In the genomic region with DNA sequence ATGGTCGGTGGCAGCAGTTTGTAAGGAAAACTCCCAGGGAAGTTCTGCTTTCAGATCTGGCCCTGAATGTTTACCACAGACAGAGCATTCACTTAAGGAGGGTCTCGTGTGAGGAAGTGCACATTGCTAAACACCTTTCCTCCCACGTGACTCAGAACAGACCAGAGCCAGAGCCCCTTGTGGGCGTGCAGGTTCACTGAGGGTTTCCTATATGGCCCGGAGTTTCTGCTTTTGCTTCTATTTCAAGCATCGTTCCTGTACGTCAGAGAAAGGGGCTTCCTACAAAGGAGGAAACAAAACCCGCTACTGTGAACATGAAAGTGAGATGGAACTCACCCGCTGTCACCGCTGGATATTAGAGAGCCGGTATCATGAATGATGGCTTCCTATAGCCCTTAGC, we compare ENCODE assay signal across 9 mouse cellular contexts.
DNase-seq lines count a peak whose midpoint lies in the region; ATAC-seq and TF ChIP-seq lines count a peak whose summit lies in the region.
"Had no signal": no experiment of that assay in that cellular context is flagged by ENCODE, and none has a peak within 500 bp of the region (broad histone marks: within the 10 kb centered on the region; RNA-seq: fewer than 3 reads in every experiment).

No protein-coding gene starts in this region.

- ATAC-seq in liver, postnatal 0 days = peak; percentile 63
- ATAC-seq in forebrain, embryonic 16.5 days = no peak

- H3K4me2 ChIP-seq in liver, postnatal 0 days (ENCODE audit: low read depth, low read length) = peak overlapping the region; percentile 27
- no peak overlapping the region for H3K4me2 ChIP-seq in forebrain, embryonic 16.5 days (ENCODE audit: low read length)
- H3K4me2 ChIP-seq: heart, embryonic 13.5 days; lung, embryonic 14.5 days had no signal

- DNase-seq in CD4-positive, CD25-positive, alpha-beta regulatory T cell, adult 2 months (ENCODE audit: low read depth, low spot score) = peak; percentile 78
- peak; percentile 57 for DNase-seq in T-cell, adult 2 months (ENCODE audit: low spot score)
- DNase-seq in liver, postnatal 0 days = peak; percentile 47
- peak; percentile 55 for DNase-seq in spleen, adult 12 weeks (ENCODE audit: low spot score)
- no peak for DNase-seq in right cerebral cortex, postnatal 10 days (ENCODE audit: low spot score in 2 of 2)
- no peak for DNase-seq in left cerebral cortex, adult 2 months (ENCODE audit: extremely low spot score in 1 of 2, low spot score in 2 of 2)
- DNase-seq: lung, embryonic 14.5 days had no signal

- TF ChIP-seq CTCF in liver, postnatal 0 days (IDR thresholded peaks at IDR 0.05; ENCODE audit: low read depth) = peak; percentile 11; the same call in 1 of the 2 replicates
- no peak for TF ChIP-seq CTCF in left cerebral cortex, adult 2 months (IDR thresholded peaks at IDR 0.05)

- 26% methylated on average over 11 of the region's 11 CpGs for WGBS in liver, postnatal 0 days (ENCODE audit: insufficient replicate concordance)
- 81% methylated on average over 11 of the region's 11 CpGs for WGBS in forebrain, embryonic 16.5 days

- TF ChIP-seq EP300 in liver, postnatal 0 days (IDR thresholded peaks at IDR 0.05; ENCODE audit: low read depth) = no peak

- no peaks in the 10 kb centered on the region for H3K27me3 ChIP-seq in liver, postnatal 0 days (ENCODE audit: insufficient read depth, low read length)
- no peaks in the 10 kb centered on the region for H3K27me3 ChIP-seq in forebrain, embryonic 16.5 days (replicated peaks; ENCODE audit: control insufficient read depth, insufficient read depth, low read length)
- H3K27me3 ChIP-seq: heart, embryonic 13.5 days had no signal

- H3K4me3 ChIP-seq in liver, postnatal 0 days (ENCODE audit: low read depth, low read length) = no peak overlapping the region
- H3K4me3 ChIP-seq in left cerebral cortex, adult 2 months = no peak overlapping the region
- H3K4me3 ChIP-seq in forebrain, embryonic 16.5 days (replicated peaks; ENCODE audit: low read length) = no peak overlapping the region
- H3K4me3 ChIP-seq: heart, embryonic 13.5 days had no signal

- no peaks in the 10 kb centered on the region for H3K36me3 ChIP-seq in liver, postnatal 0 days (replicated peaks; ENCODE audit: insufficient read depth, low read length)
- H3K36me3 ChIP-seq in forebrain, embryonic 16.5 days (ENCODE audit: control insufficient read depth, insufficient read depth) = no peaks in the 10 kb centered on the region
- H3K36me3 ChIP-seq: heart, embryonic 13.5 days had no signal

- intact Hi-C loops in left cerebral cortex, adult 2 months (cut with DNase I) = no loop called here

- H3K9ac ChIP-seq in liver, postnatal 0 days (replicated peaks) = no peak overlapping the region
- H3K9ac ChIP-seq in forebrain, embryonic 16.5 days (replicated peaks; ENCODE audit: low read depth, low read length) = no peak overlapping the region
- H3K9ac ChIP-seq: heart, embryonic 13.5 days; lung, embryonic 14.5 days had no signal

- peaks cover 10% of the 10 kb centered on the region for H3K4me1 ChIP-seq in liver, postnatal 0 days (ENCODE audit: insufficient read depth)
- 0 out of 2 replicates have a peak, but pooled peaks cover 4% of the 10 kb centered on the region for H3K4me1 ChIP-seq in forebrain, embryonic 16.5 days (replicated peaks; ENCODE audit: control insufficient read depth, insufficient read depth, low read length)

- H3K27ac ChIP-seq in liver, postnatal 0 days (ENCODE audit: low read depth) = peak overlapping the region; percentile 44
- H3K27ac ChIP-seq in left cerebral cortex, adult 2 months = no peak overlapping the region
- no peak overlapping the region for H3K27ac ChIP-seq in forebrain, embryonic 16.5 days (ENCODE audit: low read length)
- H3K27ac ChIP-seq: heart, embryonic 13.5 days had no signal

- H3K9me3 ChIP-seq in liver, postnatal 0 days (ENCODE audit: low read length) = no peaks in the 10 kb centered on the region
- no peaks in the 10 kb centered on the region for H3K9me3 ChIP-seq in forebrain, embryonic 16.5 days (ENCODE audit: control insufficient read depth, low read length)
- H3K9me3 ChIP-seq: heart, embryonic 13.5 days had no signal

Comparison
In these comparisons a context has a peak if more than half of its experiments do, and no peak if none do; other contexts are left out.
1. DNase-seq: peak in CD4-positive, CD25-positive, alpha-beta regulatory T cell, adult 2 months (single experiment), T-cell, adult 2 months (single experiment), liver, postnatal 0 days (single experiment) and spleen, adult 12 weeks (single experiment); none in right cerebral cortex, postnatal 10 days (0 of 2) and left cerebral cortex, adult 2 months (0 of 2).